Mouse (Mus musculus): Measurements from ENCODE around the gene Mthfd1.

- TF ChIP-seq POU5F1 (IDR thresholded peaks at IDR 0.05; ENCODE audit: borderline replicate concordance, low read length) (no peak), CTCF (conservative IDR thresholded peaks at IDR 0.05; ENCODE audit: low read length) (no peak), NANOG (IDR thresholded peaks at IDR 0.05; ENCODE audit: borderline replicate concordance, low read length) (no peak)
Measured at GRCm38 (mm10) chr12:76362303-76362676, 107.2 kb downstream of the Mthfd1 start.

Measured in E14TG2a.4 (cell line).